Mouse (Mus musculus): ENCODE measurements around the gene Muc1. TPM values are rescaled to one million over a fixed set of nuclear protein-coding genes. Genes with fewer than 3 reads are reported as not detected.
A peak's percentile ranks its signal among the peaks of the same experiment; 100 is the strongest.

The Muc1 gene
- polyA plus RNA-seq (2017; shearing (Covaris generic)): 1 to 10 TPM; 1.6 to 2.5 (median 1.8) TPM

- ATAC-seq: no peak
These were observed at the start of gene Muc1 for GRCm38 (mm10) chr3:89228836-89229235. Gene Muc1 (plus strand): TSS chr3:89229057.

- no peak for ATAC-seq
These were observed 46.9 kb upstream of the Muc1 start for GRCm38 (mm10) chr3:89181749-89182500.

- peak; percentile 9 for ATAC-seq
These were observed 46.3 kb upstream of the Muc1 start for GRCm38 (mm10) chr3:89182531-89183057.

DNA sequence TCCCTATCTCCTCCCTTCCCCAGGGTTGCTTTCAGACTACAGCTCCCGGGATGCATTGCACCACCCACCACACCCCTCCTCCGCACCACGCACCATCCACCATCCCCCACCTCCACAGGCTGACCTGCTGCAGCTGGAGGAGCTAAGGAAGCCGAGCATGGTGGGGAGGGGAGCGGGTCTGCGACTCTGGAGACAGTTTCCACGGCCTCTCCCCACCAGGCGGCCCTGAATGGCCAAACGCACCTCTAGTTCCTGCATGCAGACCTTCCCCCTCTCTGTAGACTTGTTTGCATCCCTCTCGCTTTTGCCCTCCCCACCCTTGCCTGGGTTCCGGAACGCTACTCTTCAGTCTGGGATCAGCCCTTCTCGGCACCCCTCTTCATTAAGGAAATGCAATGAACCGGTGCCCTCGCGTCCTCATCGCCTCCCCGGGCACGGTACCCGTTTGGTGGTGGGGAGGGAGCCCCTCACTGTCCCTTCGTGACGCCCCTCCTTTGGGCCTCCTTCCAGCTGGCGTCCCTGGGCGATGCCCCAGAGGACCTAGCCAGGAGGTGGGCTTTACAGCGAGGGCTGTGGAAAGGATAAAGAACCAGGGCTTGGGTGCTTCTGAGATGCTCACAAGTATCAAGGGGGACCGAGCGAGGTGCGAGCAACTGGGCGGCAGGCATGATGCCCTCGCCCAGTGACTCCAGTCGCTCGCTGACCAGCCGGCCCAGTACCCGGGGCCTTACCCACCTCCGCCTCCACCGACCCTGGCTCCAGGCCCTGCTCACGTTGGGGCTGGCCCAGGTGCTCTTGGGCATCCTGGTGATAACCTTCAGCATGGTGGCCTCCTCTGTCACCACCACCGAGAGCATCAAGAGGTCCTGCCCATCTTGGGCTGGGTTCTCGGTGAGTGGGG lies 45.5 kb upstream of the Muc1 start, which contains the start of gene Fam189b:
Fam189b (plus strand) TSS at position 86 of the 901 bp plus-strand sequence.
- peak; percentile 60 for ATAC-seq

DNA sequence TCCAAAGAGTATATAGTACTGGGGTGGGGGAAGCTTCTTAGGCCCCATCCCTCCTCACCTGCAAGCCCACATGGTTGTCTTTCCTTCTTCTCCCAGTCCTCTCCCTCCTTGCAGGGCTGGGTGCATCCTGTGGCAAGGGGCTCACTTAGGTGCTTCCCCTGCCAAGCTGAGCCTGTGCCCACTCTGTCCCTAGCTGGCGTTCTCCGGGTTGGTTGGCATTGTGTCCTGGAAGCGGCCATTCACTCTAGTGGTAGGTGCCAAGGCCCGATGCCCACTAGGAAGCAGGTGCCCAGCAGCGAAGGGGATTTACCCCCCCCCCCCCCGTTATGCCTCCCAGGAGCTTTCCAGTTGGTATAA lies 44.9 kb upstream of the Muc1 start:
- no peak for ATAC-seq

DNA sequence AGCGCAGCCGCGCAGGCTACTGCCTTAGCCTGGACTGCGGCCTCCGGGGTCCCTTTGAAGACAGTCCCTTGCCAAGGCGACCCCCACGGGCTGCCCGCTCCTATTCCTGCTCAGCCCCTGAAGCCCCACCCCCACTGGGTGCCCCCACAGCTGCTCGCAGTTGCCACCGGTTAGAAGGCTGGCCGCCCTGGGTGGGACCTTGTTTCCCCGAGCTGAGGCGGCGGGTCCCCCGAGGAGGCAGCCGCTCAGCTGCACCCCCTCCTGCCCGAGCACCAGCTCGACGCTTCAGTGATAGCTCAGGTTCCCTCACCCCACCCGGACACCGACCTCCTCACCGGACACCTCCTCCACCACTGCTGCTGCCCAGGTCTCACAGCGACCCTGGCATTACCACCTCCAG lies 41.7 kb upstream of the Muc1 start:
- no peak for ATAC-seq

- peak; percentile 56 for ATAC-seq
These were observed 41.0 kb upstream of the Muc1 start for GRCm38 (mm10) chr3:89187690-89188477.

DNA sequence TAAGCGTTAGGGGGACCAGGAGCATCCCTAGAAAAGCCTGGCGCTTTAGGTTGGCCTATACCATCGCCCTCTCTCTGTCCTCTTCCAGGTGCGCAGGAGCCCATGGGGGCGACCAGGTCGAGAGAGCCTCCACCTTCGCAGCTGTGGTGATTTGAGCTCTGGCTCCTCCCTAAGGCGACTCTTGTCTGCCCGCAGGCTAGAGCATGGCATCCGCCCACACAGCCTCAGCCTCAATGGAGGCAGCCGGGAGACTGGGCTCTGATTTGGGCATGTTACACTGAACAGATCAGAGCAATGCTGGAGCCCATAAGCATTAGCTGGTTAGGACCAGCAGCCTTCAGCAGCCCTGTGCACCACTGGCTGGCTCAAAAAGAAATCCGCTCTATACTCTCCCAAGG lies 40.4 kb upstream of the Muc1 start:
- ATAC-seq: peak; percentile 44

DNA sequence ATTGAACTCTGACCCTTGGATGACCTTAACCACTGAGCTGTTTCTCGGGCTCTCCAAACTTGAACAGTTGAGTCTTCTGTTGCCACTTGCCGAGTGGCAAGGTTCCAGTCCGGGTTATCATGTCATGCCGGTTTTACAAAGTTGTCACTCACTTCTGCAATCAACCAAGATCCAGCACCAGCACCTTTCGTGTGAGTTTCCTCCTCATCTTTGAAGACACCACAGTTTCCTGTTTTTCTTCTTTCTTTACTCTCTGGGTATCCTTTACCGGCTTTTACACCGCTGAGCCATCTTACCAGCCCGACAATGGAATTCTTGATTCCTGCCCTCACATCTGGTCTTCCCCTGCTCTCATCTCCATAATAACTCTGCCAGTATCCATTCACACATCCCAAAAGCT lies 38.4 kb upstream of the Muc1 start:
- peak; percentile 70 for ATAC-seq

DNA sequence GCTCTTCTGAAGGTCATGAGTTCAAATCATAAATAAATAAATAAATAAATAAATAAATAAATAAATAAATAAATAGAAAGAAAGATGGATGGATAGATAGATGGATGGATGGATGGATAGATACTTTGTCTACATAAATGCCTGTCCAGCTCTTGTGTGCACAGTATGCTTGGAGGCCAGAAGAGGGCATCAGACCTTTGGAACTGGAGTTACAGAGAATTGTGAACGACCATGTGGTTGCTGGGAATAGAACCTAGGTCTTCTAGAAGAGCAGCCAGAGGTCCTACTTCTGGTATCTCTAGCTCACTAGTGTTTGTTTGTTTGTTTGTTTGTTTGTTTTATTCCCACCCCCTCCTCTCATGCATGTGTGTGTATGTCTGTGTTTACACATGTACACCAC lies 35.5 kb upstream of the Muc1 start:
- no peak for ATAC-seq

DNA sequence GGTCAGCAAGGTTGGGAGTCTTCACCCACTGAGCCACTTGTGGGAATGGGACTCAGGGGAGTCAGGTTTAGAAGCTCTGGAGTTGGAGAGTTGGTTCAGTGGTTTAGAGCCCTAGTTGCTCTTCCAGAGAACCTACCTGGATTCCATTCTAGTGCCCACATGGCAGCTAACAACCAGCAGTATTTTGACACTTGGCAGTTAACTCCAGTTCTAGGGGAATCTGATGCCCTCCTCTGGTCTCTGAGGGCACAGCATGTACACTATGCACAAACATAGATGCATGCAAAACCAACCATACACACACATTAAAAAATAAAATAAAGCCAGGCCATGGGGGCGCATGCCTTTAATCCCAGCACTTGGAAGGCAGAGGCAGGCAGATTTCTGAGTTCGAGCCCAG lies 35.0 kb upstream of the Muc1 start:
- ATAC-seq: peak; percentile 39

DNA sequence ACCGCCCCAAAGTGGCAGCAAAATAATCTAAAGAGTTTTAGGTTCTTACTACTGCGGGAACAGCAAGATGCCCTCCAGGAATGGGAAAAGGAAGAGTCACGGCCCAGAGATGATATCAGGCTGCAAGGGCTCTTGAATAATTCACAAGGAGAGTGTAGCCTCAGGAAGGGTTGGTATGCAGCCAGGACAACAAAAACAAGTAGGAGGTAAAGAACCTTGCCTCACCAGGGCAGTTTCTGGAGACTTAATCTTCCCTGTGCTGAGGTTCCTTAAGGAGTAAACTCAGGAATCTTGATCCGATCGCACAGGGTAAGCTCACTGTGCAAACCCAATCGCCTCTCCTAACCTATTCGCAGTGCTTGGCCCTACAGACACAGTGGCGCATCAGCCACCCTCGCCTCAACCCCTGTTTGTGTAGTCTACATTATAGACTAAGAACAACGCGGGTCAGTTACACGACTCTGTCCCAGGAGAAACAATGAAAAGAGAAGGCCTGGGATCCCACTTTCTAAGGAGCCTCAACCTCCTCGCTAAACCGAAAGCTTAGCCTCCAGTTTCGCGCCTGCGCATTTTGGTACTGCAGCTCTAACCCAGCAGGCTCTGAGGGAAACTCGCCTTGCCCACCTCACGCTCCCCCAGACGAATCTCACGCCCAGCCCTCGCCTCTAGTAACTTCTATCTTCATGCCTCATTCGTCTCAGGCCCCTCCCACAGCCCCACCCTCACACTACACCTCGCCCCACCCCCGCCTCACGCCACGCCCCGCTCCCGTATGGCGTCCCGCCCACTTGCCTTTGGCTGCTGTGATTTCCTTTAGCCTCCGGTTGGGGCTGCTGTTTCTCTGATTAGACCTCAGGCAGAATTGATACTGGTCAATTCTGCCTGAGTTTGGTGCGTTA lies 32.6 kb upstream of the Muc1 start:
- ATAC-seq: peak; percentile 92

- no peak for ATAC-seq
These were observed 29.0 kb upstream of the Muc1 start for GRCm38 (mm10) chr3:89199839-89200238.

GRCm38 (mm10) chr3:89202253-89203141 lies 26.4 kb upstream of the Muc1 start, which contains the start of gene Gba:
Gene Gba (plus strand): TSS chr3:89202928.
- peak; percentile 91 for ATAC-seq

- ATAC-seq: no peak
These were observed 25.7 kb upstream of the Muc1 start for GRCm38 (mm10) chr3:89203142-89203514.

DNA sequence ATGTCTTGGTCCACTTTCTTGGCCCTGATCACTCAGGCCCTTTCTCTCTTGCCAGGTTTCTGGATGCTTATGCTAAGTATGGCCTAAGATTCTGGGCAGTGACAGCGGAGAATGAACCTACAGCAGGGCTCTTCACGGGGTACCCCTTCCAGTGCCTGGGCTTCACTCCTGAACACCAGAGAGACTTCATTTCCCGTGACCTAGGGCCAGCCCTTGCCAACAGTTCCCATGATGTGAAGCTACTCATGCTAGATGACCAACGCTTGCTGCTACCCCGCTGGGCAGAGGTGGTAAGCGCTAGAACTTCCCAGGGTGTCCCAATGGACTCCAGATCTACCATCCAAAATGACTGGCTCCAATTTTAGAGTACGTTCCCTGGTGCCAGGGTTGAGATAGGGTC lies 22.8 kb upstream of the Muc1 start:
- no peak for ATAC-seq

- ATAC-seq: no peak
These were observed 22.2 kb upstream of the Muc1 start for GRCm38 (mm10) chr3:89206695-89207094.

DNA sequence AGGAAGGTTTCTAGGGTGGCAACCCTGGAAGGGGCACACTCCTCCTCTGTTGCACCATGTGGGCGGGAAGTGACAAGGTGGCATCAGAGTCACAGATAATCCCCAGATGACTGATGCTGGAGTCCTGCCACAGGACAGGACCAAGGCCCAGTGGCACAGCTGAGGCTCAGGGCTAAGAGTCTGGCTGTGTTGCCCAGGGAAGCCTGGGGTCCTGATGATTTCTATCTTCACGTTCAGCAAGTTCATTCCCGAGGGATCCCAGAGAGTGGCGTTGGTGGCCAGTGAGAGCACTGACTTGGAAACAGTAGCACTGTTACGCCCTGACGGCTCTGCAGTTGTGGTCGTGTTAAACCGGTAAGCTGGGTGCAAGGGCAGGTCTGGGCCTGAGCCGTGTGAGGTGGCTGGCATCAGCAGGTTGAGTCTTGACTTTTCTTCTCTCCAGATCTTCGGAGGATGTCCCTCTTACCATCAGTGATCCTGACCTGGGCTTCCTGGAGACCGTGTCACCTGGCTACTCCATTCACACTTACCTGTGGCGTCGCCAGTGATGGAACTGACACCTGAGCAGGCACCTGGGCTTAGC lies 20.7 kb upstream of the Muc1 start:
- no peak for ATAC-seq

GRCm38 (mm10) chr3:89208736-89209135 lies 20.1 kb upstream of the Muc1 start:
- ATAC-seq: no peak

- no peak for ATAC-seq
These were observed 19.1 kb upstream of the Muc1 start for GRCm38 (mm10) chr3:89209731-89210130.
